Mouse (Mus musculus): ENCODE data around the gene Prdx2.

The Prdx2 gene

GRCm38 (mm10) chr8:84997649-84998295 lies 28.4 kb downstream of the Prdx2 start:
- DNase-seq (ENCODE audit: low read depth, low spot score) = peak; percentile 80

- no peak for DNase-seq (ENCODE audit: low read depth, low spot score)
These were observed 38.3 kb downstream of the Prdx2 start for GRCm38 (mm10) chr8:85007686-85008085.

- DNase-seq (ENCODE audit: low read depth, low spot score) = no peak
These were observed 41.9 kb downstream of the Prdx2 start for GRCm38 (mm10) chr8:85011242-85011641.

DNA sequence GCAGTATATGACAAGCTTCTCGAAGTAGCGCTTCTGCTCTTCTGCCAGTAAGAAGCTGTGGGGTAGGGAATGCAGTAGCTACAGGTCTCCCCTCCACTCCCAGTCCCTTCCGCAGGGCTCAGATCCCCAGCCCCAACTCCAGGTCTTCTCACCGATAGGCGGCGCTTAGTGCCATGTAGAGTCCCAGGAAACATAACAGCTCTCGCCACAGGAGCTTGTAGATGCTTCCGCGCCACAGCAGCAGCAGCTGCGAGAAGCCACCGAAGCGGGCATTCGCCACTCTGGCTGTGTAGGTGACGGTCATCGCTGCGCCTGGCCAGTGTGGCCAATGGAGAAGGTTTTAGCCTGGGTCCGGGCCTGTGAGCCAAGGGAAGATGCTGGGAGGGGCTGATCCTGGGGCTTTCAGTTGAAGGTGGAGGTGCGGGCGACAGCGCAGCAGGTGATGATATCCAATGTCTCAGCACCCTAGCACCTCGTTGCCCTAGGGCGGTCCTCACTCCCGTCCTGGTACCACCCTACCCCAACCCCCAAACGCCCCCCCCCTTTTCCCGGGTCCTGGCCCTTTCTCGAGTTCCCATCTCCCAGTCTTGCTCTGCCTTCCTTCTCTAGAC lies 43.9 kb downstream of the Prdx2 start:
- no peak for DNase-seq (ENCODE audit: low read depth, low spot score)

DNA sequence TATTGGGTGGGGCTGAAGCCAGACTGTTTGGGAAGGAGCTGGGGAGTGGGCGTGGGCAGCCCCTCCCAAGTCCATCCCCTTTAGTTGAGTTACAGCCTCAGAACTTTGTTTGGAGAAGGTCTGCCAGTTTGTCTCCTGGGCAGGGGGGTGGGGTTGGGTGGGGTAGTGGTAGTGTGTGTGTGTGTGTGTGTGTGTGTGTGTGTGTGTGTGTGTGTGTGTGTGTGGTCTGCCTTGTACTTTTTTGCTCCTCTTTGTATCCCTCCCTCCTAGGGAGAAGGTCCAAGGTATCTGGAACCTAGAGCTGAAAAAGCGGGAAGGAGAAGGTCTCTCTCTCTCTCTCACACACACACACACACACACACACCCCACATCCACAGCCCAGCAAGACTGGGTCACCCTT lies 45.0 kb downstream of the Prdx2 start, which contains the start of gene Best2:
Best2 (minus strand) TSS at position 101 of the 400 bp plus-strand sequence.
- DNase-seq (ENCODE audit: low read depth, low spot score) = no peak

- no peak for DNase-seq (ENCODE audit: low read depth, low spot score)
These were observed 47.3 kb downstream of the Prdx2 start for GRCm38 (mm10) chr8:85016724-85017123.

DNA sequence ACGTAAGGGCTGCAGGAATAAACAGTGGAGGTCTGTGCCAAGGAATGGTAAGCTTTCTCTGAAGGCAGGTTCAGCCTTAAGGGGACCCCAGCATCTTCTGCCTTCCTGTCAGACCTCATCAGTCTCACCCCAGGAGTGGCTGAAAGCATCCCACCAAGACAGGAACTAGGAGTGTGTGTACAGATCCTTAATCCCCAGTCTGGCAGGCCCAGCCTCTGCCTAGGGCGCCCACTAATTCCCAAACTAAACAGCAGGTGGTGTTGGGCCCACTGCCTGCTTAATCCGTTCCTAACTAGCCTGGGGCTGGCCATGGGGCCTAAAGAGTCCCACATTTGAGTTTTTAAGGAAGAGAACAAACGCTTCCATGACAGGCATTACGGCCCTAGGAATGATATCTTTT lies 47.8 kb downstream of the Prdx2 start:
- no peak for DNase-seq (ENCODE audit: low read depth, low spot score)

- no peak for DNase-seq (ENCODE audit: low read depth, low spot score)
These were observed 52.2 kb downstream of the Prdx2 start for GRCm38 (mm10) chr8:85021514-85022055.

DNA sequence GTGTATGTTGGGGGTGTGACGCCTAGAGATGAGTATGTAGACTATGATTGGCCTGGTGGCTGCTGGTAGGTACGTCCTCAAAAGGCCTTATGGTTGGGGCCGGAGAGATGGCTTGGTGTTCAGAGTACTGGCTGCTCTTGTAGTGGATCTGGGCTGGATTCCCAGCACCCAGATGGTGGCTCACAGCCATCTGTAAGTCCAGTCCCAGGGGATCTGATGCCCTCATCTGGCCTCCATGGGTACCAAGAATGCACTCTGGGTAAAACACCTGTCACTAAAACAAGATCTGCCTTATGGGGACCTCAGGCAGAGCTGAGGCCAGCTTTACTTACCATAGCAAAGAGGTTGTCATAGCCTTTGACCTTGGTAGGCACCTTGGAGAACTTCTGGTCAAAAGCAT lies 54.5 kb downstream of the Prdx2 start:
- DNase-seq (ENCODE audit: low read depth, low spot score) = no peak

Data from embryo, embryonic 11.5 days (tissue).